Mouse (Mus musculus) embryonic facial prominence, embryonic 11.5 days (tissue): Measurements from ENCODE around the gene Ypel3. TPM values are rescaled to one million over a fixed set of nuclear protein-coding genes. Genes with fewer than 3 reads are reported as not detected.

ENCODE experiments used
- ATAC-seq: fragments of 200-750 bp; cut with Nextera tagmentation; replicated peaks from 2 replicates; pipeline ENCODE4 v1.8.0; 2017; ENCODE audit warnings: low read depth; ENCODE audit not compliant: insufficient number of reproducible peaks, low FRiP score, low TSS enrichment
- DNase-seq: peaks from one replicate; pipeline ENCODE4 v3.0.0-alpha.2; 2015; ENCODE audit warnings: low spot score
- H3K27ac ChIP-seq: fragments of 300-500 bp; sonication (generic); replicated peaks from 2 replicates; pipeline ENCODE4 v1.5.1; 2014; ENCODE audit warnings: mild to moderate bottlenecking, low read depth, low read length, control low read depth
- H3K27me3 ChIP-seq: fragments of 300-500 bp; sonication (generic); 2 replicates; pipeline ENCODE4 v1.6.1; 2014; ENCODE audit warnings: mild to moderate bottlenecking, low read length, moderate library complexity, mixed read lengths; ENCODE audit not compliant: control insufficient read depth, insufficient read depth
- H3K36me3 ChIP-seq: fragments of 300-500 bp; sonication (generic); replicated peaks from 2 replicates; pipeline ENCODE4 v1.6.1; 2014; ENCODE audit warnings: low read depth, mild to moderate bottlenecking, low read length, moderate library complexity, mixed read lengths; ENCODE audit not compliant: control insufficient read depth, insufficient read depth
- H3K4me1 ChIP-seq: fragments of 300-500 bp; sonication (generic); 2 replicates; pipeline ENCODE4 v1.6.1; 2014; ENCODE audit warnings: low read length, mixed read lengths; ENCODE audit not compliant: control insufficient read depth, insufficient read depth
- H3K4me2 ChIP-seq: fragments of 300-500 bp; sonication (generic); 2 replicates; pipeline ENCODE4 v1.6.1; 2014; ENCODE audit warnings: low read depth, mild to moderate bottlenecking, control low read depth, low read length, moderate library complexity
- H3K4me3 ChIP-seq: fragments of 300-500 bp; sonication (generic); 2 replicates; pipeline ENCODE4 v1.5.1; 2014; ENCODE audit warnings: low read depth, low read length, control low read depth
- H3K9ac ChIP-seq: fragments of 300-500 bp; sonication (generic); replicated peaks from 2 replicates; pipeline ENCODE4 v1.6.1; 2014; ENCODE audit warnings: mild to moderate bottlenecking, control low read depth, low read length
- H3K9me3 ChIP-seq: fragments of 300-500 bp; sonication (generic); replicated peaks from 2 replicates; pipeline ENCODE4 v1.6.1; 2016; ENCODE audit warnings: mild to moderate bottlenecking, low read length, inconsistent platforms, mixed read lengths; ENCODE audit not compliant: control insufficient read depth
- WGBS: fragments of 180-500 bp; shearing (Covaris S2); extraction: QIAGEN DNeasy Blood & Tissue Kit; methylation state at CpG from one replicate; pipeline ENCODE4 v1.1.7; 2014; 5-methylcytosine and 5-hydroxymethylcytosine counted together
- polyA plus RNA-seq: library from polyadenylated mRNA; unstranded; fragments of >200 nt; fragmentation: Nextera tagmentation; extraction: Ambion mirVana; gene quantifications from 2 replicates; pipeline ENCODE4 v1.2.1, GENCODE M21; 2014

Gene Ypel3
- polyA plus RNA-seq, 1 experiment from 2014 or later, result 89.1 TPM

DNA sequence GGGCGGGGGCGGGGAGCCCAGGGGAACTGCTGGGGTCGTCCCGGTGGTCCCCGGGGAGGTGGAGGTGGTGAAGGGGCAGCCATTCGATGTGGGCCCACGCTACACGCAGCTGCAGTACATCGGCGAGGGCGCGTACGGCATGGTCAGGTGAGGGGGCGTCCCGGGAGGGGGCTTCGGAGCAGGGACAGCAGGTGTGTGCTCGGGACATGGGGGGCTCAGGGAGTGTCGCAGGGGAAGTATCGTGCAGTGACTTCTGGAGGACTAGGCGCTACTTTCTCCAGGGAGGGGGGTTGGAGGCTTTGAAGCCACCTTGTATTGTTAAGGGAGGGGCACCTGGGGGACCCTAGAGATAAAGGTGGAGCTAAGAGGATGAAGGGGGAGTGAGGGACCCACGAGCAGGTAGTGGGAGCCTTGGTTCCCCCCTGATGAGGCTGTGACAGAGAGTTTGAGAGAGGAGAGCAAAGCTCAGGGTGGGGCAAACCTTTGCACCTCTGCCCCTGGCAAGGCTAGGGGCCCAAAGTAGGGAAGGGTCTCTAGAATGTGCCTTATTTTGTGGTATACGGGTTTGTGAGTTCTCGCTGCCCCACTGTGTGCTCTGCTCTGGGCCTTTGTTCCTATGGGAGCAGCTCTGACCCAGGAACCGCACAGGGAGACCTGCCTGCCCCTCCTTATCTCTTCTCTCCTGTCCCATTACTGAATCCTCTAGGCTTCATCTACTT is 16.9 kb upstream of the Ypel3 start:
- Histone ChIP-seq H3K27me3 (no peaks in the 10 kb centered on the region), H3K9ac (peak overlapping the region; percentile 89), H3K27ac (peak overlapping the region; percentile 77), H3K9me3 (no peaks in the 10 kb centered on the region), H3K4me1 (no peaks in the 10 kb centered on the region), H3K36me3 (no peaks in the 10 kb centered on the region; the same call in 1 of the 2 replicates), H3K4me3 (peak overlapping the region; percentile 74), H3K4me2 (peak overlapping the region; percentile 85)
- DNase-seq (no peak), ATAC-seq (peak; percentile 27)
- WGBS, result under 1% methylated on average over 22 of the region's 24 CpGs

DNA sequence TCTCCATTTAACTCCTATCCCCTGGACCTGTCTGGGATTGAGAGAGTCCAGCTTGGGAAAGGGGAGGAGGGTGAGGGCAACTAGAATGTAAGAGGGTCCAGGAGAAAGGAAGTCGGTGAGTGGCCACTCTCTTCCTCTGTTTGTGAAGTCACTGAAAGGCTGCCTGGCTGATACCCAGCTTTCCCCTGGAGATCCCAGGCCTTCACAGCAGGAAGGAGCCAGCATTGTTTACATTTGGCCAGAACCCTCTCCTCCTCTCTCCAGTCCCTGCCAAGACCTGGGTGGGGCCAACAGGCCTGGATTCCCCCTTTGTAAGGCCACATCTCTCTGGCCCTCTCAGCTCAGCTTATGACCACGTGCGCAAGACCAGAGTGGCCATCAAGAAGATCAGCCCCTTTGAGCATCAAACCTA is 16.4 kb upstream of the Ypel3 start:
- Histone ChIP-seq H3K27me3 (no peaks in the 10 kb centered on the region), H3K4me1 (no peaks in the 10 kb centered on the region), H3K4me2 (peak overlapping the region; percentile 85), H3K9me3 (no peaks in the 10 kb centered on the region), H3K36me3 (no peaks in the 10 kb centered on the region; the same call in 1 of the 2 replicates), H3K27ac (no peak overlapping the region), H3K9ac (peak overlapping the region; percentile 89), H3K4me3 (peak overlapping the region; percentile 74)
- WGBS, result 26% methylated on average over 3 of the region's 3 CpGs
- DNase-seq (no peak), ATAC-seq (peak; percentile 6; the same call in 1 of the 2 replicates)

DNA sequence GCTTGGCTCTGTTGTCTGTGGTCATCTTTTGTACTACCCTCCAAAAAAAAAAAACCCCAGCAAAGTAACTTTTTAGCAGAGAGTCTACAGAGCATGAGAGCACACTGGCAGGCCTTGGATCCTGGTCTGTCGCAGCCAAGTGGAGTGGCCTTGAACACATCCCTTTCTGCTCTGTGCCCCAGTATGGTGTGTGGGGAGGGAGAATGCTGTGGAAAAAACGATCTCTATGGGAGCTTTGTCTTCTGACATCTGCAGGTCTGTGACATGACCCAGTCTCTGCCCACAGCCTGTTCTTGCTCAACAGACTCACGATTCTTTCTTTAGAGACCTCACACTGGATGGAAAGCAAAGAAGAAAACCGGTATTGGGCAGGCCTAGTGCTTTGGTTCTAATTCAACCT is 15.8 kb upstream of the Ypel3 start:
- H3K27ac ChIP-seq, result no peak overlapping the region

DNA sequence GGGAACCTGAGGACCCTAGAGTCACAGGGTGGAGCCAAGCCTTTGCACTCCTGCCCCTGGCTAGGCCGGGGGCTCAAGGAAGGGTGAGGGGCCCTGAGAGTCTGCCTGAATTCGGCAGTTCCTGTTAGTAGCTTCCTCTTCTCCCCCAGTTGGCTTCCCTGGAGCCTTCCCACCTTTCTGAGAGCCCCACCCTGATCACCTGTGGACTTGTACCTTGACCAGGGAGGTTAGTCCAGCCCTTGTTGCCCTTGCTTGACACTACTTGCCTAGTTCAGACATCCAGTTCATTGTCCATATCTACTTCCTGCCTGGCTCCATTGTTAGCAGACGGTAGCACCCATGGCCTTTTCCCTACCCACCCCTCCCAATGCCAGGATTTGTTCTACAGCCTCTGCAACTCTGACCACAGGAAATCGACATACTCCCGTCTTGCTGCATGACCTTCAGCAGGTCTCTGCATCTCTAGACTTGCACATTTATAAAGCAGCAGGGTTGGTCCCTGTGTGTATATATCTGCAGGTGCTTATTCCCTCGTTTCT is 15.2 kb upstream of the Ypel3 start:
- Histone ChIP-seq H3K27ac (no peak overlapping the region), H3K9ac (0 out of 2 replicates have a peak overlapping the region, but pooled peaks have one; percentile 1), H3K4me3 (no peak overlapping the region), H3K36me3 (peaks cover 2% of the 10 kb centered on the region; the same call in 1 of the 2 replicates), H3K9me3 (no peaks in the 10 kb centered on the region), H3K27me3 (no peaks in the 10 kb centered on the region), H3K4me2 (no peak overlapping the region), H3K4me1 (no peaks in the 10 kb centered on the region)
- no peak for DNase-seq
- no peak for ATAC-seq
- WGBS, result 74% methylated on average over 6 of the region's 6 CpGs

More for the DNA sequence above, 15.8 kb upstream of the Ypel3 start:
- Histone ChIP-seq H3K4me1 (no peaks in the 10 kb centered on the region), H3K9ac (0 out of 2 replicates have a peak overlapping the region, but pooled peaks have one; percentile 1), H3K4me3 (no peak overlapping the region), H3K9me3 (no peaks in the 10 kb centered on the region), H3K36me3 (no peaks in the 10 kb centered on the region; the same call in 1 of the 2 replicates), H3K27me3 (no peaks in the 10 kb centered on the region), H3K4me2 (peak overlapping the region; percentile 85)
- ATAC-seq, result no peak
- 67% methylated on average over 4 of the region's 4 CpGs for WGBS
- DNase-seq, result no peak

DNA sequence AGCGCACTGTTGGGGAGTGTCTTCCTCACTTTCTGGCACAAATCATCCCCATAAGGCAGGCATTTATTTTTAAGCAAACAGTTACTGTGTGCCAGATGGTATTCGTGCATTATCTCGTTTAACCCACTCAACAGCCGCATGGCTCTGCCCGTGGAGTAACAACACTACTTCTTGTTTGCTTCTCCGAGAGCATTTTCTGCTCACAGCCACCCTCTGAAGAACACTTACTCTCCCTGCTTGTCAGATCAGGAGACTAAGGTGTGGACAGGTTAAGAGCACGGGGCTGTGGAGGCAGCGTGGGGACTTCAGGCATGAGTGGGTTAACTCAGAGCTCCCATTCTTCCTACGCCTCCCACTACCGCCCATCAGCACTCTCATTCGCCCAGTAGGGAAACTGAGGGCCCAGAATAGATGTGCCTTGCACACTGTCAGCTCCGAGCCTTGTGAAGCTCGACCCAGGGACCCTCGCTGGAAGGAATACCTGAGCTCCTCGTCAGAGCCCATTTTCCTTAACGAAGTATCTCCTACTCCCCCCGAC is 14.2 kb upstream of the Ypel3 start:
- Histone ChIP-seq H3K4me3 (no peak overlapping the region), H3K27me3 (no peaks in the 10 kb centered on the region), H3K9ac (no peak overlapping the region), H3K36me3 (peaks cover 4% of the 10 kb centered on the region), H3K4me2 (no peak overlapping the region), H3K9me3 (no peaks in the 10 kb centered on the region), H3K4me1 (no peaks in the 10 kb centered on the region), H3K27ac (no peak overlapping the region)
- ATAC-seq, result no peak
- WGBS, result 67% methylated on average over 17 of the region's 17 CpGs
- DNase-seq, result no peak

DNA sequence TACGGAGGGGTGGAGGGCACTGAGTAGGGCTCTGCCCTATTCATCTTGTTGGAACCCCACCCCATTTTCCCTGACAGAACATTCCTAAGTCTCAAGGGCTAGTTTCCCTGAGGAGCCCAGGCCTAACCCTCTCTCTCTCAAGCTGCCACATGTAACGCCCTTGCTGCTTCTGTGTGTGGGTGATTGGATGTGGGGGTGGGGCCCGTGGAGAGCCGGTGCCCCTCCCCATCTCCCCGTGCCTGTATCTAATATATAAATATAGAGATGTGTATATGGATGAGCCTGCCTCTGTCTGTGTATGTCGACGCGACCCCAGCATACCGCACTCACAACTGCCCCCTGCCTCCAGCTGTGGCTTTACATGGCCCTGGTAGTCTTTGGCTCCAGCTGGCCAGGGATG is 11.2 kb upstream of the Ypel3 start:
- Histone ChIP-seq H3K36me3 (peaks cover 6% of the 10 kb centered on the region), H3K4me3 (no peak overlapping the region), H3K27me3 (no peaks in the 10 kb centered on the region), H3K9ac (no peak overlapping the region), H3K9me3 (no peaks in the 10 kb centered on the region), H3K4me2 (no peak overlapping the region), H3K4me1 (no peaks in the 10 kb centered on the region), H3K27ac (no peak overlapping the region)
- 90% methylated on average over 9 of the region's 9 CpGs for WGBS
- DNase-seq (no peak), ATAC-seq (no peak)

DNA sequence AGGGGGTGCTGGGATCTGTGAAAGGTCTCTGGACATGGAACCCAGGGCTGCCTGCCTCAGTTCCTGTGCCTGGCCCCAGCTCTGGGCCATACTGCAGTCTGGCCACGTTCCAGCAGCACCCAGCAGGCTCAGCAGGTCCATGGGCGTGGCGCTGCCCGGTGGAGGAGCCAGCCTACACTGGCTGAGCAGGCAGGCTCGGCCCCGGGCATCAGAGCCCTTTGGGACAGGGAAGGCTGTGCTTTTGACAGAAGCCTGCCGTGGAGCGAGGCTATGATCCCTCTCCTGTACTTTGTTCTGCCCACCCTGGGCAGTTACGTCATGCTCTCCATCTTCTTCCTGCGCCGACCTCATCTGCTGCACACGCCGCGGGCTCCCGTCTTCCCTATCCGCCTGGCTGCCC is 10.6 kb upstream of the Ypel3 start, which contains the start of gene Gdpd3:
Gene Gdpd3 (plus strand): TSS at position 134 of the 400 bp plus-strand sequence.
- H3K4me1 ChIP-seq, result no peaks in the 10 kb centered on the region
- WGBS, result 93% methylated on average over 16 of the region's 16 CpGs
- peaks cover 8% of the 10 kb centered on the region for H3K36me3 ChIP-seq
- ATAC-seq, result no peak
- H3K9ac ChIP-seq, result no peak within 1 kb of the TSS
- no peak within 1 kb of the TSS for H3K4me2 ChIP-seq
- no peak within 1 kb of the TSS for H3K4me3 ChIP-seq
- DNase-seq, result no peak
- no peak within 1 kb of the TSS for H3K27ac ChIP-seq
- no peaks in the 10 kb centered on the region for H3K27me3 ChIP-seq
- no peaks in the 10 kb centered on the region for H3K9me3 ChIP-seq

DNA sequence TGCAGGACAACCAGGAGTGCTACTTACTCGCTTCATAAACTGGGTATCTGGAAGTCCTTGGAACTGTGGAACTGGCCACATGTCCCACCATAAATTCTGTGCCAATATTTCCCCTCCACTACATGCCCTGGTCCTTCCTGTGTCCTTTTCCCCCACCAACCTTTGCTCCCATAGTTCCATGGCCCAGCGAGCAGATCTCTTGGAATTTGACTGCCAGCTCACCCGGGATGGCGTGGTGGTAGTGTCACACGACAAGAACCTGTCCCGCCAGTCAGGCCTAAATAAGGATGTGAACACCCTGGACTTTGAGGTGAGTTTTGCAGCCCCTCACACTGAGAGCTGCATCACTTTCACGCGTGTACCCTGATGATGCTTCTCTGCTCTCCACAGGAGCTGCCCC is 9.8 kb upstream of the Ypel3 start:
- ATAC-seq, result no peak
- no peak overlapping the region for H3K9ac ChIP-seq

More for the DNA sequence above, 9.8 kb upstream of the Ypel3 start:
- no peaks in the 10 kb centered on the region for H3K27me3 ChIP-seq
- WGBS, result 90% methylated on average over 8 of the region's 8 CpGs
- H3K36me3 ChIP-seq, result peaks cover 8% of the 10 kb centered on the region
- H3K27ac ChIP-seq, result no peak overlapping the region
- no peaks in the 10 kb centered on the region for H3K9me3 ChIP-seq
- H3K4me2 ChIP-seq, result no peak overlapping the region
- no peaks in the 10 kb centered on the region for H3K4me1 ChIP-seq
- no peak overlapping the region for H3K4me3 ChIP-seq
- DNase-seq, result no peak
